Mouse (Mus musculus) heart, adult 18-20 months (tissue): ENCODE data around the gene Tsc1. TPM values are rescaled to one million over a fixed set of nuclear protein-coding genes. Genes with fewer than 3 reads are reported as not detected.
A peak's percentile ranks its signal among the peaks of the same experiment; 100 is the strongest.

Source experiments
- DNase-seq, 2 experiments: peaks; one replicate each; pipeline ENCODE4 v3.0.0; 2021 to 2022; ENCODE audit warnings: mixed read lengths in 1 of 2
- long read RNA-seq, 2 experiments: library from polyadenylated mRNA; stranded (forward); transcript quantifications; one replicate each; pipeline ENCODE4 v2.0.0; 2021
- total RNA-seq, 2 experiments: library from RNA; stranded (reverse); gene quantifications; 2 replicates each; pipeline ENCODE4 v1.2.3; 2021

Tsc1 gene
- total RNA-seq: 10 to 100 TPM; 26.6 to 28.4 TPM
- long read RNA-seq, experiment 1, full-length matches to known transcripts: 1 of 226 reads
- long read RNA-seq, experiment 1, partial matches to known transcripts: 1 of 226 reads
- long read RNA-seq, experiment 1, other reads (novel, unspliced or antisense): 224 of 226 reads
- long read RNA-seq, experiment 2, partial matches to known transcripts: 0 of 178 reads
- long read RNA-seq, experiment 2, other reads (novel, unspliced or antisense): 178 of 178 reads

DNA sequence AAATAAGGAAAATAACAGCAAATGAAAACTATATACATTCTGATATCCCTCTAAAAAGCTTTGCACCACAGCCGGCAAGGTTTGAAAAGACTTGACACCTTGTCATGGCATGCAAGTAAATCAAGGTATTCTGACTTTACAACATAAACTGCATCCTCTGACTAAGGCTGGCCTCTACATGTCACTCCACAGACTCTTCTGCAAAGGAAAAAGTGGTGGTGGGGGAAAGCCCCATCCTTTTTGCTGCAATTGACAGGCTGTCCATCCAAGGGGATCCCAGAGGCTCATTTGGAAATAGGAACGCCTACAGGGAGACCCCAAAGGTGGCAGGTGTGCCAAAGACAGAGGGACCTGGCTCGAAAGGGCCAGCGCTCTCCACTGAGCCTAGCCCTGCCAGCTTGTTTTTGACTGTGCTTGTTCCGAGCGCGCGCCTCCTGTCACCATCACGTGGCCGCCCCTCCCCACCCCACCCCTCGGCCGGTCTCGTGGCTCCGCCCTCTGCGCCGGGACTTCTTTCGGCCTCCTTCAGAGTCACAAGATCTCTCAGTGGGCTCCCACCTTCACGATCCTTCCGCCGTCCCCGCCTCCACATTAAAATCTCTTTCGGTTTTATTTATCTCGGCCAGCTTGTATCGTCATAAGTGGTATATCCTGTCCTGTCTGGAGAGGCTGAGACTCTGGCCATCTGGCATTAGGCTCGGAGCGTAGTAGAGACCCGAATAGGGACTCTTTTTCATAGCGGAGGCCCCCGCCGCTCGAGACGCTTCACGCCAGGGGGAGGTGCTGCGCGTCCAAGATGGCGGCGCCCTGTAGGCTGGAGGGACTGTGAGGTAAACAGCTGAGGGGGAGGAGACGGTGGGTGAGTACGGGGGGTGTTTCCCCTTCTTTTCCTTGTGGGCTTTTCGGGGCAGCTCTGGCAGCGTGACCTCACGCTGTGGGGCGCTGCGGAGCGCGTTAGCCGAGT, at the start of gene Tsc1:
Gene Tsc1, plus strand, starts transcription at position 768 of the 964 bp plus-strand sequence.
- peak; percentile 97 for DNase-seq

GRCm38 (mm10) chr2:28591479-28591878, 49.5 kb upstream of the Tsc1 start:
- DNase-seq: peak in 1 of 2 experiments; percentile 23

GRCm38 (mm10) chr2:28592809-28593208, 48.2 kb upstream of the Tsc1 start:
- DNase-seq: peak; percentile 49 to 71

GRCm38 (mm10) chr2:28596021-28596420, 45.0 kb upstream of the Tsc1 start:
- DNase-seq: no peak

- no peak for DNase-seq
These were observed 44.0 kb upstream of the Tsc1 start for GRCm38 (mm10) chr2:28596998-28597397.

- DNase-seq: no peak
These were observed 43.1 kb upstream of the Tsc1 start for GRCm38 (mm10) chr2:28597733-28598547.

GRCm38 (mm10) chr2:28598692-28599568, 42.1 kb upstream of the Tsc1 start:
- no peak for DNase-seq

DNA sequence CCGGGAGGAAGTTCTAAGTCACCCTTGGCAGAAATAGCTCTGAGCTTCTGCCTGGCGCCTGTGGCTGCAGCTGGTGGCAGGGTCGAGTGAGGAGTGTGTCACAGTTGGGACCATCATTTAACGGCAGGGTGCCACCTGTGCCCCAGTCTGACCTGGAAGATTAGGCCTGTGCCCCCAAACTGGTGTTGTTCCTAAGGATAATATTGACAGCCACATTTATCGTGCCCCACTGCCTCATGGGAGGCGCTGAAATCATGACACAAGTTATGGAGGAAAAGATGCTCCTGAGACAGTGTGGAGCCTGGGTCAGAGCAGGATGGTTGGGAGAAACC, 41.5 kb upstream of the Tsc1 start:
- no peak for DNase-seq

DNA sequence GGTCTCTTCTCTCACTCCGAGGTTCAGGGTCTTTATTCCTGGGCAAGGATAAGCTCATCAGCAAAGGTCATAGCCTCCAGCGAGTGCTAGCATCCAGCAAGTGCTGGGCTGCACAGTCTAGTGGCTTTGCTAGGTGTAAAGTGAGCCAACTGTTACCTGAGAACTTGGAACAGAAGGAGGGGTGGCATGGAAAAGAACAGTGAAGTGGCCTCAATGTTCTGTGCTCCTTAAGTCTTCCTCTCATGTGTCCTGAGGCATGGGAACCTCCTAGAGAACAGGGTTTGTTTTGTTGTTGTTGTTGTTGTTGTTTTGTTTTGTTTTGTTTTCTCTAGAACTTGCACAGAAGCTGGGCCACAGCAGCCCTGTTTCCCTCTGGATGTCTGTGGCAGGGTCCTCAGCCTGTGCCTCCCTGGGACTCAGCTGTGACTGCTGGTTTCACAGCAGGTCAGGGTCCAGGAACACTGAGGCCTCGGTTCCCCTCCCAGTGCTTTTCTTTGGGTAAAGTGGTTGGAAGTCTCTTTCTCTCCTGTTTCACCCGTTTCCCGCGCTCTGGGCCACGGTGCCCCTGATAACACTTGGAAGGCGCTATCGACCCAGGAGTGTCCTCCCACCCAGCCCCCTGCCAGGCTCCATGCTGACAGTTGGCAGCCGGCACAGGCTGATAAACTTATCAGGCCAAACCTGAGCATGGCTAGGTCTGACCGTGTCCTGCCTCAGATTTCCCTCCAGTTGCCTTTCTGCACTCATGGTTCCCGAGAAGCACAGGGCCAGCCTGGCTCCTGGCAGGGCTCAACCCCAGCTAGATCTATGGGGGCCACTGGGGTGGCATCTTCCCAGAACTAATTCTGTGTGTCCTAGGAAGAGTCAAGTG, 39.1 kb upstream of the Tsc1 start:
- DNase-seq: no peak

DNA sequence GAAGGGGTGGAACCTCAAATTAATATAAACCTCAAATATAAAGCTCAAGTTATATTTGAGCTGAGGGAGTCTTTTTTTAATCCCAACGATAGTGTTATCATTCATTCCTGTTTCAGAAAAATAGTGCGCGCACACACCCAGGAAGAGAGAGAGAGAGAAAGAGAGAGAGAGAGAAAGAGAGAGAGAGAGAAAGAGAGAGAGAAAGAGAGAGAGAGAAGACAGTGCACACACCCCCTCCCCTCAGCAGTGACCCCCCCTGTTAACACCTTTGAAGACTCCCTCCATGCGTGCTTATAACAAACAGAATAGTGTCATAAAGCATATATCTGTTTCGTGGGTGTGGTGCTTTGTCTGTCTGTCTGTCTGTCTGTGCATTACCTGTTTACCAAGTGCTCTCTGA, 37.5 kb upstream of the Tsc1 start:
- no peak for DNase-seq

DNA sequence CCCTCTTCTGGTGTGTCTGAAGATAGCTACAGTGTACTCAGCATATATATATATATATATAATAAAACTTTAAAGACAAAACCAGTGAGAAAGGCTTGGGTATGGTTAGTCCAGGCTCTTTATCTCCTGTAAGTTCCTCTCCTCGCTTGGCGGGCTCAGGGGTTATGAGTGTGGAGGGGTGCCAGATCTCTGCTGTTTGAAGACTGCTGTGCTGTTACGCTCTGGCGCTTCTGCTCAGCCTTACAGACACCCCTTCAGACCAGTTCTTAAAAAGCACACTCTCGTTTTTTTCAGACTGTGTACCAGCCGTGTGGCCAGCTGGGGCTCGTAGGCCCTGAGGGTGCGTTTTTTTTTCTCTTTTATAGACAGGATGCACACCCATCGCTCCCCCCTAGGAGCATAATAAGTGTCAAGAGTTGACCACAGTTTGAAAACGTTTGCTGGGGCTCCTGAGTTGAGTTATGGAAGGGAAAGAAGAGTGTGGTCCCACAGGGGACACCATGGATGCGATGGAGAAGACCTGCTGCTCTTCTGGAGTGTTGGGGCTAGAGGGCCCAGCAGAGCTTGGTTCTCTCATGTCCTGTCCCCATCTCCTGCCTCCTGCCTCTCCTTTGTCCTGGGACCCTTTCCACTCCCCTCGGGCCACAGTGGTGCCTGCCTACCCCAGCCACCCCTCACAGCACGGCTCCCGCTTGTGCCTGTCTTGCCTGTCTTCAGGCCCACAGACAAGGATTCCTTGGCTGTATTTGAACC, 35.1 kb upstream of the Tsc1 start:
- no peak for DNase-seq

GRCm38 (mm10) chr2:28606601-28607340, 34.3 kb upstream of the Tsc1 start:
- no peak for DNase-seq

- DNase-seq: no peak
These were observed 33.5 kb upstream of the Tsc1 start for GRCm38 (mm10) chr2:28607341-28608165.

- DNase-seq: no peak
These were observed 31.2 kb upstream of the Tsc1 start for GRCm38 (mm10) chr2:28609851-28610250.

DNA sequence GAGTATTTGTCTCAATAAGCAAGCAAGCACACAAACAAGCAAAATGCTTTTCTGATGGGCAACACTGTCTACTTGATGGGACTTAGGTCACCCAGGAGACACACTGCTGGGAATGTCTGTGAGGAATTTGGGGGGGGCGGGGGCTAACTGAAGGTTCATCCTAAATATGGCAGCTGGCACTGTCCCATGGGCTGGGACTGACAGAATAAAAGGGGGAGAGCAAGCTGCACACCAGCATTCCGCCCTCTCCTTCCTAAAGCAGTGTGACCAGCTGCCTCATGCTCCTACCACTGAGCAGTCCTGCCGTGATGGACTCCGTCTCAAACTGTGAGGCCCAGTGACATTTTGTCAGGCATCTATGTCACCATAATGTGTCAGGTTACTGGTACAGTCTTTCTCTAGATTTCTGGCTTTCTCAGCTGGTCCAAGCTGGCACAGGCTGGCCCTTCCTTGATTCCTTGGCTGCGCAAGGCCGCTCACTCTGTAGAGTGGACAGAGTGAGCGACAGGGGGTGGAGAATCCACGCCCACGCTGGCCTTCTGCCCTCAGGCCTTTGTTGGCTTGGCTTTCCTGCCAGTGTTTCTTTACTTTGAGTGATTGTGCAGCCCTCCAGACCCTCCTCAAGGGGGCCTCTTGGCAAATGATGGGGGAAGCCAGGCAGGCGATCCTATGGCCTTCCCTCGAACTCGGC, 30.2 kb upstream of the Tsc1 start:
- DNase-seq: no peak

DNA sequence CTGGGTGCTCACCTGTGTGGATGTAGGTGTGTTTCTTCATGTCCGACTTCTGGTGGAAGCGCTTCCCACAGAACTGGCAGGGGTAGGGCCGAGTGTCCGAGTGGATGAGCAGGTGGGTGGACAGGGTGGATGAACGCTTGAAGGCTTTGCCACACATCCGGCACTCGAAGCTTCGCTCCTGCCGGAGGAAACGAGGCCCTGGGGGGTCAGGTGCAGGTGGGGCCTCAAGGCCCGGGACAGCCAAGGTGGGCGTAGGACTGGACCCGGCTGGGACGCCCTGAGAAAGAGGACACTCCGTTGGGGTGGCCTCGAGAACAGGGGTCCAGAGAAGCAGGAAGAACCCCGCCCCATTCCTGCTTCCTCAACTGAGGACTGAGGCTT, 29.6 kb upstream of the Tsc1 start:
- no peak for DNase-seq

DNA sequence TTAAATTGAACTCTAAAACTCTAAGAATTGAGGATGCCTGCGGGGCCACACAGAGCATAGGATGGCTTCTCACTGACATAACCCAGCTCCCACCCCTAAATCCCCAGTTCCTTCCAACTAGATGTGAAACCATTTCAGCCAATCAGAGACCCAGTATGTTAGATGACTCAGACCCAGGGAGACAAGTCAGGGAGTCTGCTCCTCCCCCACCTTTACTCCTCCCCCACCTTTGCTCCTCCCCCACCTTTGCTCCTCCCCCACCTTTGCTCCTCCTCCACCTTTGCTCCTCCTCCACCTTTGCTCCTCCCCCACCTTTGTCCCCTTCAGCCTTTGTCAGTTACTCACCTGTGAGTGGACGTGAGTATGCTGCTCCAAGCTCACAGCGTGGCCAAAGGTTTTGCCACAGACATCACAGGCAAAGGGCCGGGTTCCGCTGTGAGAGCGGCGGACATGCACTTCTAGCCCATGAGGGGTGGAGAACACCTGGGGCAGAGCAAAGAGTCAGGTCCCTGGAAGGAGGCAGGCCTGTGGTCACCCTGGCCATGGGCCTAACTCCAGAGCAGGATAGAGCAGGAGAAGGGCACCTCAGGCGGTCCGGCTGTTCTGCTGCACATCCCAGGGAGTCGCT, 28.5 kb upstream of the Tsc1 start:
- DNase-seq: no peak
